Comparison of ENCODE assay signal across 1 mouse cellular context in the genomic region with DNA sequence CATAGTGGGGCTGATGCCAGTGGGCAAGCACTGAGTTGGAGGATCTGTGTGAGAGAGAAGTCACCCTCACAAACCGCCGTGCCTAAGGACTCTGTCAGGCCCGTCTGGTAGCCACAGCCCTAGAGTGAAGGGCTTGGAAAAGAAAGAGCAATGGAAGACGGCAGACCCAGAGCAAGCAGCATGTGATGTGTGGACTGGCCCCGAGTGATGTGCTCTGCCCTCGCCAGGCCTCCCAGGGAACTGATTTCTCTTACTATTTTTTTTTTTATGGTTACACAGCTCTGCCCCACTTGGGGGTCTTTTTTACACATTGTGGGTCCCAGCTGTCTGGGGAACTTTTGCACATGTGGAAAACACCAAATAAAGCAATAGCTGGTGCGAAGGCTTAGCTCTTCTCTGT.
TF ChIP-seq lines count a peak whose summit lies in the region.

No protein-coding gene starts in this region.

TF ChIP-seq in myocyte, 11 proteins besides CTCF, POLR2A, EP300 and RAD21:
- TF ChIP-seq POLR2AphosphoS2 (IDR thresholded peaks at IDR 0.05; ENCODE audit: insufficient read length, low read depth) (peak; percentile 61), CEBPB (IDR thresholded peaks at IDR 0.05; ENCODE audit: insufficient read depth, poor library complexity, severe bottlenecking) (no peak)
TF ChIP-seq in myocyte: peak in this region for 1.
